Mouse (Mus musculus): Measurements from ENCODE around the gene Arid2. TPM values are rescaled to one million over a fixed set of nuclear protein-coding genes. Genes with fewer than 3 reads are reported as not detected.

Gene Arid2
- total and polyA plus RNA-seq, 3 experiments: 11.9 to 14.1 (median 13.3) TPM

GRCm38 (mm10) chr15:96345312-96345849, 58.1 kb downstream of the Arid2 start:
- TF ChIP-seq E2F4 (IDR thresholded peaks at IDR 0.05; ENCODE audit: insufficient replicate concordance, low read depth, low read length) (no peak), NELFE (IDR thresholded peaks at IDR 0.05; ENCODE audit: low read depth, low read length) (no peak), PAX5 (IDR thresholded peaks at IDR 0.05; ENCODE audit: low read length) (no peak), GABPA (IDR thresholded peaks at IDR 0.05; ENCODE audit: insufficient replicate concordance, low read depth, low read length) (no peak)
- in situ Hi-C loops (cut with MboI; ENCODE audit: low pct_ligation_motif_present, low pct_unique_long_range_greater_than_20kb, low sequenced_read_pairs): no loop called here
- dilution Hi-C loops (cut with MboI; ENCODE audit: extremely low pct_ligation_motif_present, extremely low pct_unique_long_range_greater_than_20kb, low sequenced_read_pairs): no loop called here

GRCm38 (mm10) chr15:96351432-96351831, 64.1 kb downstream of the Arid2 start:
- no peak for DNase-seq (ENCODE audit: extremely low read depth)
- Histone ChIP-seq H3K4me2 (ENCODE audit: insufficient read depth, low read depth, poor library complexity, severe bottlenecking) (no peak overlapping the region), H3K9ac (ENCODE audit: insufficient read depth, low read depth) (no peak overlapping the region), H3K27me3 (replicated peaks) (no peaks in the 10 kb centered on the region), H3K4me1 (ENCODE audit: control insufficient read depth in 1 of 2, insufficient read depth in 2 of 2) (no peaks in the 10 kb centered on the region), H3K9me3 (replicated peaks; ENCODE audit: low read length) (peaks cover 7% of the 10 kb centered on the region), H3K4me3 (replicated peaks in 1 of 3; ENCODE audit: low read depth in 2 of 3, low read length in 2 of 3, poor library complexity in 1 of 3) (no peak overlapping the region), H3K36me3 (replicated peaks in 1 of 2; ENCODE audit: control insufficient read depth in 1 of 2, insufficient read depth in 1 of 2, low read length in 1 of 2) (peaks cover 25 to 61% of the 10 kb centered on the region in 2 experiments), H3K79me2 (replicated peaks; ENCODE audit: control insufficient read depth, extremely low read depth, insufficient read depth, poor library complexity, severe bottlenecking) (peaks cover 5% of the 10 kb centered on the region), H3K27ac (ENCODE audit: insufficient read depth, low read depth) (no peak overlapping the region)
- dilution Hi-C loops (cut with MboI; ENCODE audit: extremely low pct_ligation_motif_present, extremely low pct_unique_long_range_greater_than_20kb, low sequenced_read_pairs): no loop called here
- TF ChIP-seq CHD1 (IDR thresholded peaks at IDR 0.05; ENCODE audit: low read depth, low read length) (no peak), HCFC1 (IDR thresholded peaks at IDR 0.05; ENCODE audit: low read depth, low read length) (no peak), ZKSCAN1 (IDR thresholded peaks at IDR 0.05; ENCODE audit: borderline replicate concordance, low read depth, low read length) (no peak), IRF4 (IDR thresholded peaks at IDR 0.05; ENCODE audit: low read depth, low read length) (no peak), MAX (IDR thresholded peaks at IDR 0.05; ENCODE audit: low read length) (no peak), MYC (IDR thresholded peaks at IDR 0.05; ENCODE audit: low read depth, low read length) (no peak), ZC3H11A (IDR thresholded peaks at IDR 0.05; ENCODE audit: low read depth, low read length) (no peak), TBP (conservative IDR thresholded peaks at IDR 0.05; ENCODE audit: low read depth, low read length) (no peak), JUN (IDR thresholded peaks at IDR 0.05; ENCODE audit: insufficient read depth, low read depth, low read length) (no peak), SMC3 (IDR thresholded peaks at IDR 0.05; ENCODE audit: low read depth, low read length) (no peak), UBTF (IDR thresholded peaks at IDR 0.05; ENCODE audit: low read depth, low read length) (no peak), TCF12 (IDR thresholded peaks at IDR 0.05; ENCODE audit: low read depth, low read length) (no peak), BHLHE40 (IDR thresholded peaks at IDR 0.05; ENCODE audit: low read depth, low read length) (no peak), NRF1 (IDR thresholded peaks at IDR 0.05; ENCODE audit: low read depth, low read length) (no peak), POLR2AphosphoS2 (IDR thresholded peaks at IDR 0.05; ENCODE audit: low read depth, low read length) (no peak)
- in situ Hi-C loops (cut with MboI; ENCODE audit: low pct_ligation_motif_present, low pct_unique_long_range_greater_than_20kb, low sequenced_read_pairs): no loop called here

More at GRCm38 (mm10) chr15:96345312-96345849, 58.1 kb downstream of the Arid2 start:
- no peak for DNase-seq (ENCODE audit: extremely low read depth)
- no peaks in the 10 kb centered on the region for H3K9me3 ChIP-seq (replicated peaks; ENCODE audit: low read length)
- no peaks in the 10 kb centered on the region for H3K27me3 ChIP-seq (replicated peaks)
- H3K79me2 ChIP-seq (replicated peaks; ENCODE audit: control insufficient read depth, extremely low read depth, insufficient read depth, poor library complexity, severe bottlenecking): peaks cover 7% of the 10 kb centered on the region
- no peak overlapping the region for H3K27ac ChIP-seq (ENCODE audit: insufficient read depth, low read depth)
- no peak overlapping the region for H3K4me2 ChIP-seq (ENCODE audit: insufficient read depth, low read depth, poor library complexity, severe bottlenecking)
- no peak overlapping the region for H3K4me3 ChIP-seq (replicated peaks in 1 of 3; ENCODE audit: low read depth in 2 of 3, low read length in 2 of 3, poor library complexity in 1 of 3)
- H3K4me1 ChIP-seq (ENCODE audit: control insufficient read depth in 1 of 2, insufficient read depth in 2 of 2): peaks cover 0 to 13% of the 10 kb centered on the region in 2 experiments; a peak in 2 of 4 replicates
- peaks cover 3 to 20% of the 10 kb centered on the region in 2 experiments for H3K36me3 ChIP-seq (replicated peaks in 1 of 2; ENCODE audit: control insufficient read depth in 1 of 2, insufficient read depth in 1 of 2, low read length in 1 of 2)
- no peak overlapping the region for H3K9ac ChIP-seq (ENCODE audit: insufficient read depth, low read depth)
